Mouse (Mus musculus) gastrocnemius, postnatal 36 days (tissue): ENCODE data around the gene Cox6a2. TPM values are rescaled to one million over a fixed set of nuclear protein-coding genes. Genes with fewer than 3 reads are reported as not detected.

ENCODE experiments used
- DNase-seq, 2 experiments: peaks; one replicate each; pipeline ENCODE4 v3.0.0; 2022
- intact Hi-C: fragments of 180-260 bp; cut with DNase I; formaldehyde crosslinking; loops from one replicate; pipeline ENCODE4 v1.15.1; 2025
- long read RNA-seq, 2 experiments: library from polyadenylated mRNA; stranded (forward); transcript quantifications; one replicate each; pipeline ENCODE4 v2.0.0; 2021
- total RNA-seq, 2 experiments: library from RNA; stranded (reverse); gene quantifications; 2 replicates each; pipeline ENCODE4 v1.2.3; 2021

Cox6a2 gene
- total RNA-seq = 1,000 to 10,000 TPM; 1,297 to 1,662 TPM
- long read RNA-seq, experiment 1, transcript Cox6a2-201 (3 exons, 680 nt) = major isoform, 3,620 of 5,592 reads
- long read RNA-seq, experiment 1, partial matches to known transcripts = 1,963 of 5,592 reads
- long read RNA-seq, experiment 1, other reads (novel, unspliced or antisense) = 9 of 5,592 reads
- long read RNA-seq, experiment 2, transcript Cox6a2-201 (3 exons, 680 nt) = major isoform, 4,802 of 8,068 reads
- long read RNA-seq, experiment 2, partial matches to known transcripts = 3,251 of 8,068 reads
- long read RNA-seq, experiment 2, other reads (novel, unspliced or antisense) = 15 of 8,068 reads

DNA sequence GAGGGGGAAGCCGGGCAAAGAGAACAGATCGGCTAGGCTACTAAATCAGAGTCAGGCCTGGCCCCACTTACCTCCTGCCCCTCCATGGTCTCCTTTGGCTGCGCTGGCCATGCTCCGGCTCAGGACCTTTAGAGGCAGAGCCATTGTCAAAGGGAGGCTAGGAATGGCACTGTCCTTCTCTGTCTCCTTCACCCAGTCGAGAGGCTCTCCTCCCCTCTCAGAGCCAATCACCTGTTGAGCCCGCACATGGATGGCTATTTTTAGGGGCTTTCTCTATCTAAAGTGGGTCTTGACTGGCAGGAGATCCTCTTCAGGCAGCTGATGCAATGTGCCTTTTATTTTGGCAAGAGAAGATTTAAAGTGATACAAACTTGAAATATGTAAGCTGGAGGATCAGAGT is at the start of gene Cox6a2:
Cox6a2 (minus strand) TSS at position 236 of the 400 bp plus-strand sequence.
- intact Hi-C loops = loop anchor here (5.0 kb wide), 1 partner anchor 199 kb away; no protein-coding TSS in a partner anchor
- DNase-seq = peak; percentile 21 to 22

DNA sequence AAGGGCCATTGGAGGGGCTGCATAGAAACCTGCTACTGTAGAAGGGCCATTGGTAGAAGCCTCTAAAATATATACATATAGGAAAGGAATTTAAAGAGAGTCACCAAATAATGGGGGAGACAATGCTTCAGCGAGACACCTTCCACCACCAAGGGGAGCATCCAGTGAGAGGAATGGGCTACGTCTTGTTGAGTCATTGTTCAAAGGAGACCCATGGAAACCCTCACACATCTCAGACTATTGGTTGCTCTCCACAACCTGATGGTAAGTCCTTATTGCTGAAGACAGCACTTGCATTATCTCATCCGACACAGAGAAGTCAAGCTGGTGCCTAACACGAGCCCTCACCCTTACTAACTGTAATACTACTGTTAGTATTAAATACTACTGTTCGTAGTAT is 49.6 kb upstream of the Cox6a2 start:
- intact Hi-C loops = no loop called here
- no peak for DNase-seq

DNA sequence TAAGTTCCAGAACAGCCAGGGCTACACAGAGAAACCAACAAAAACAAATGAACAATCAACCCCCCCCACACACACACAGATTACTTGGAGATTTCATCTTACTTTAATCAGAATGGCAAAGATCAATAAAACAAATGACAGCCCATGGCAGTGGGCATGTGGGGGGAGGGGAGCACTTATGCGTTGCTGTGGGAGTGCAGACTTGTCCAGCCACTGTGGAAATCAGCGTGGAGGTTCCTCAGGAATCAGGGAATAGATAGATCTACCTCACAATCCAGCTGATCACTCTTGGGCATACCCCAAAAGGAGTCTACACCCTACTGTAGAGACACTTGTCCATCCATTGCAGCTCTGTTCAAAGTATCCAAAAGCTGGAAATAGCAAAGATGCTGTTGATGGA is 48.8 kb upstream of the Cox6a2 start:
- DNase-seq = no peak
- intact Hi-C loops = no loop called here

DNA sequence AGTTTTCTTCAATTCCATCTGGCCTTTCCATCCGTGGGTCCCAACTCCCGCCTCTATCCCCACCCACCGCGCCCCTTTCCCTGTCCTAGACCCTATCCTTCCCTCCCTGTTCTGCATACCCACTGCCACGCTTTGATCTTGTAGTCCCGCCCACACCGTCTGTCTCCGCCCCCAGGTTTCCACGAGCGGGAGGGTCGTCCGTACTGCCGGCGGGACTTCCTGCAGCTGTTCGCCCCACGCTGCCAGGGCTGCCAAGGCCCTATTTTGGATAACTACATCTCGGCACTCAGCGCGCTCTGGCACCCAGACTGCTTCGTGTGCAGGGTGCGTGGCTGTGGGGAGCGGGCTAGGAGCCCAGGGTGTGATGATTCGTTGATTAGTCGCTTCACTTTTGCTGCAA is 46.4 kb upstream of the Cox6a2 start:
- DNase-seq = no peak
- intact Hi-C loops = no loop called here

DNA sequence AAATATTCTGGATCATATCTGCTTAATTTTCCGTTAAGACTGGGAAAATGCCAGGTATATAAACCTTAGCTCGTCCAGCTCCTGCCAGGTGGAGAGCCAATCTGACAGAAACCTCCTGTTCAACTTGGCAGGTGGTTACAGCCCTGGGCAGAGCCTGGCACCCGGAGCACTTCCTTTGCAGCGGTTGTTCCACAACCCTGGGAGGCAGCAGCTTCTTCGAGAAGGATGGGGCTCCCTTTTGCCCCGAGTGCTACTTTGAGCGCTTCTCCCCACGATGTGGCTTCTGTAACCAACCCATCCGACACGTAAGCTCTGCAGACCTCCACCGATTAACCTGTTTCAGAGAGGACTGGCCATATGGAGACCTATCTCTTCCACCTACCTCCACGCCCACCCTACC is 45.8 kb upstream of the Cox6a2 start:
- no peak for DNase-seq
- intact Hi-C loops = no loop called here

DNA sequence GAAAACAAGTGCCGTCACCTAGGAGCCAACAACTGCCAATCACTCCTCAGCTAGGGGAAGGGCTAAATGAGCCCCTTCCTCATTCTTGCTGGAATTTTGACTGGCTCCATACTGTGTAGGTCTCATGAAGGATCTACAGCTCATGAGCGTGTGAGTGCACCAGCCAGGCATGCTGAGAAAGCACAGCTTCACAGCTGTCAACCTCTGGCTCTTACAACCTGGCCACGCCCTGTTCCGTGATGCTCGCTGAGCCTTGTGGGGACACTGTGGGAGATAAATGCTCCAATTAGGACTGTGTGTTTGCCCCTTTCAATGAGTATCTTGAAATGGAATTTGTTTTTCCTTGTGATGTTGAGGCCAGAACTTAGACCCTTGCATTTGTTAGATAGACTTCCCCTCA is 43.8 kb upstream of the Cox6a2 start:
- DNase-seq = no peak
- intact Hi-C loops = loop anchor here (5.0 to 10.0 kb wide), 2 partner anchors 47 to 455 kb away; partner anchors contain the start of gene BC017158

DNA sequence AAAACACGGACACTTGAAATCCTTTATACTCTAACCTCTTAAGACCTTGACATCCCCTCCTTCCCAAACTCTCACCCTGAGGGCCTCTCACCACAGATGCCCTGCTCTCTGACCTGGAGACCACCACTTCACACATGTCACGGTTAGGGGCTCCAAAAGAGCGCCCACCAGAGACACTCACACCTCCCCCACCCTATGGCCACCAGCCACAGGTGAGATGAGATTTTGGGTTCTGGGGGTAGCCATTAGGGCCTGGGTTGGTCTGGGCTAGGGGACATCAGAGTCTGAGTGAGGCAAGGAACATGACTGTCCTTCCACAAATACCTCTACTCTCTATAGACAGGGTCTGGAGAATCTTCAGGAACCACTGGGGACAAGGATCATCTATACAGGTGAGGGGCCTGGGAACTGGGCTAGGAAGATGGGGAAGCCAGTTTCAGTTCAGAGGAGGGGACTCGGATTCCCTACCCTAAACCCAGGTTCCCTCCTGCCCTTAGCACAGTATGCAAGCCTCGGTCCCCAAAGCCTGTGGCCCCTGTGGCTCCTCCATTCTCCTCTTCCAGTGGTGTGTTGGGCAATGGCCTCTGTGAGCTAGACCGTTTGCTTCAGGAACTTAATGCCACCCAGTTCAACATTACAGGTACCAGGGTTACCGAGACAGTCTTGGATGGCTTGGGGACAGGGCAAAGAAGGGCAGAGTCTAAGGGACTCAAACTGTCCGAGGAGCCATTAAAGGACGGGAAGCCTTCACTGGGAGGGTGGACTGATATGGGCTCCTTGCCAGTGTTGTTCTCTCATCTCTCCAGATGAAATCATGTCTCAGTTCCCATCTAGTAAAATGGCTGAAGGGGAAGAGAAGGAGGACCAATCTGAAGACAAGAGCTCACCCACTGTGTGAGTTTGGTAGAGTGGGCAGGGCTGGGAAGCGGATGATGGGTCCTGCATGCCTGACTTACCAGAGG is 42.2 kb upstream of the Cox6a2 start:
- DNase-seq = no peak
- intact Hi-C loops = loop anchor here (5.0 to 10.0 kb wide), 2 partner anchors 49 to 456 kb away; partner anchors contain the start of gene BC017158

DNA sequence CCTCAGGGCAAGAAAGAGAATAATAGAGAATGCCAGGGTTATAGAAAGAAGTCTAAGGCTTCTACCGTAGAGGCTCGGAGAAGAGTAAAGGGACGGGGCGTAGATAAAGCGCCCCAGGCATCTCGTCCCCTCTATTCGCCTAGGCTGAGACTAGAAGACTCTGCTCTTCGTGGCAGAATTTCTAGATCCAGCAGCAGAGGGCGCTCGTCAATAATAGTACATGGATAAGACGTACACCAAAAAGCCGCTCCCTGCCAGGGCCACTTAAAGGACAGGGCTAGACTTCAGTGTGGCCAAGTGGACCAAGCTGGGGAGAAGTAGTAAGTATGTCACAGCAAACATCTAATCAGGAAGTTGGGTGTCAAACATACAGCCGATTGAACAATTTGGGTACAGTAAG is 41.3 kb upstream of the Cox6a2 start:
- intact Hi-C loops = loop anchor here (5.0 to 10.0 kb wide), 2 partner anchors 50 to 457 kb away; partner anchors contain the start of gene BC017158

DNA sequence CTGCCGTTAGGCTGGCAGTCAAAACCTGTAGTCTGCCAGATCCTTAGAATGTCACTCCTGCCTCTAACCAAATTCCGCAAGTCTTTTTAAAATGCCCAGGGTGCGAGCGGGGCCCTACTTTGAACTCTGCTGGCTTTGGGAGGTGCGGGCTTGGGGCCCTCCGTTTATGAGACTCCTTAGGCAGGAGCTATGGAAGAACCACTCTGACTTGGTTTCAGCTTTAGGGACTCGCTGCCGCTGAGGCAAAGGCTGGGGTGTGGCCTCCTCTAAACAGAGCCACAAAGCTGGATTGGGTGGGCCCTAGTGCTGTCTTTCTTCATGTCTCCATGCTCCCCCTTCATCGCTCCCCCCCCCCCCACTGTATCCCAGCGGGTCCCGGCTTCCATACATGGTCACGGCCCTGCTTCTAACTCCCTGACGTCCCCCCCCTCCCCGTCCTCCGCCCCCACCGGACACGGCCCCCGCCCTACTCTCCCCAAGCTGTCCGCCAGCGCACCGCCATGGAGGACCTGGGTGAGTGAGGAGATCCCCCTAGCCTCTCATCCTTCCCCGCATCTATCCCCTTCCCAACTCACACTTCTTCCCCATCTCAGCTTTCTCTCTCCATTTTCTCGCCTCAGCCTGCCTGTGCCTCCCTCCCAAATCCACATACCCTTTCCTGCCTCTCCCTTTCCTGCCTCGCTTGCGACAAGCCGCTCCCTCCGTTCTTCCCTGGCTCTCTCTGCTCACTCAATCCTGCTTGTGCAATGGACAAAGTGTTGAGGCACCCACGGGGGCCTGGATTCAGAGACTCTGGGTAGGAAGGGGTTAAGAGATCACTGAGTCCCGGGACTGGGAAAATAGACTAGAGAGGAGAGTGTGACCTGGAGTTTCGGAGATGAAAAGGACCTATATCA is 40.6 kb upstream of the Cox6a2 start, which contains the start of gene Tgfb1i1:
Tgfb1i1 (plus strand) TSS at position 317 of the 896 bp plus-strand sequence.
- DNase-seq = peak; percentile 46 to 57
- intact Hi-C loops = loop anchor here (1.0 to 10.0 kb wide), 3 partner anchors 51 to 458 kb away; partner anchors contain the start of gene BC017158

More for the DNA sequence above, 41.3 kb upstream of the Cox6a2 start:
- DNase-seq = peak; percentile 74 to 87

DNA sequence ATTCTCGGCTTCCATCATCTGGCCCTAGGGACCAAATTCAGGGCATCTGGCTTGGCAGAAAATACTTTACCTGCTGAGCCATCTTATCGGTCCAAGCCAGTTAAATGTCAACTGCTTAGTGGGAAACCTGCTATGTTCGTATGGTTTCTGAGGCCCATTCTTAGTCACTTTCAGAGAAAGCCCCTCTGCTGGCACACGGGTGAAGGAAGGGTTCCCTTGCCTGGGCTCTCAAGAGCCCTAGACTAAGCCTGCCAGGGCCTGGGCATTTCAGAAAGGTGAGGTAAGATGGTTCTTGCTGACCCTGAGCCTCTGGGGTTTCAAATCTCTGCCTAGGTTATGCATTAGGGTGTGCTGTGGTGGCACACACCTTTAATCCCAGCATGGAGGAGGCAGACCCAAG is 39.4 kb upstream of the Cox6a2 start:
- no peak for DNase-seq
- intact Hi-C loops = loop anchor here (5.0 to 10.0 kb wide), 2 partner anchors 52 to 459 kb away; partner anchors contain the start of gene BC017158

DNA sequence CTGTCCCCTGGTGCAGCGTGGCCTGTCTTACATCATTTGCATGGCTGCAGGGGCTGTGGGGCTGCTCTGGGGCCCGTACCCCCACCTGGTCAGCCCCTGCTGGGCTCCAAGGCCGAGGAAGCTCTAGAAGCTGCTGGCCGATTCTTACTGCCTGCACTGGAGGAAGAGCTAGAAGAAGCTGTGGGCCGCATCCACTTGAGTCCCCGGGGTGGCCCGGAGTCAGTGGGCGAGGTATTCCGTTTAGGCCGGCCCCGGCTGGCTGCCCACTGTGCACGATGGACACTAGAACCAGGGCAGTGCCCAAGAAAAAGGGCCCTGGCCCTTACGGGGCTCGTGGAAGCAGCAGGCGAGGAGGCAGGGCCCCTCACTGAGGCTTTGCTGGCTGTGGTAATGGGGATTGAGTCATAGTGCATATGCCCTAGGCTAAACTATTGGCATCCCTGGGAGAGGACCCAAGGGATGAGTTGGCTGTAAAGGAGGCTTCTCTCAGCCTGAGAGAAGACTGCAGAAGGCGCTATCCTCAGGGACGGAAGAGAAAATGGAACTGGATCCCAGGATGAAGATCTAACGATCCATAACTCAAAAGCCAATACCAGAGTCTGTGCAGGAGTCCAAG is 38.3 kb upstream of the Cox6a2 start:
- no peak for DNase-seq
- intact Hi-C loops = loop anchor here (5.0 to 10.0 kb wide), 2 partner anchors 53 to 460 kb away; partner anchors contain the start of gene BC017158

DNA sequence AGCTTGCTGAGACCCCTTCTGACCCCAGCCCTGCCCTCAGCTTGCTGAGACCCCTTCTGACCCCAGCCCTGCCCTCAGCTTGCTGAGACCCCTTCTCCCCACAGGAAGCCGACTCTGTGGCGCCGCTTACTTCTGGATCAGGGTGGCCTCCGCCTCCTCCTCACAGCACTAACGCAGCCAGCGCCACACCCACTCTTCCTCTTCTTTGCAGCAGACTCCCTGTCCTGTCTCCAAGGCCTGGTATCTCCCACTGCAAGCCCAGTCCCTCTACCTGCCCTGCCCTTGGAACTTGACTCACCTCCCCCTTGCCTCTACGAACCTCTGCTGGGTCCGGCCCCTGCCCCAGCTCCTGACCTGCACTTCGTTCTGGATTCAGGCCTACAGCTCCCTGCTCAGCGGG is 37.7 kb upstream of the Cox6a2 start:
- intact Hi-C loops = loop anchor here (10.0 kb wide), 1 partner anchor 461 kb away; no protein-coding TSS in a partner anchor
- DNase-seq = no peak

DNA sequence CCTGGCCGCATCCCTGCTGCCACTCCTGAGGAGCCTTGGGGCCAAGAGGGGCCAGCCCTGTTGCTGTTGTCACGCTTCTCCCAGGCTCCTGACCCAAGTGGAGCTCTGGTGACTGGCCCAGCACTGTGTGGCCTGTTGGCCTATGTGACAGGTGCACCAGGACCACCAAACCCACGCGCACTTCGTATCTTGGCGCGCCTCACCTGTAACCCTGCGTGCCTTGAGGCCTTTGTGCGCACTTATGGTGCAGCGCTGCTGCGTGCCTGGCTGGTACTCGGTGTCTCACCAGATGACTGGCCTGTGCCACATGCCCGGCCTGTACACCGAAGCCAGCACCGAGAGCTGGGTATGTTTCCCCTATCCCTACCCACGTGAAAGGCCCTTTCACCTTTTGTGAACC is 36.1 kb upstream of the Cox6a2 start:
- no peak for DNase-seq
- intact Hi-C loops = loop anchor here (10.0 kb wide), 1 partner anchor 462 kb away; no protein-coding TSS in a partner anchor

DNA sequence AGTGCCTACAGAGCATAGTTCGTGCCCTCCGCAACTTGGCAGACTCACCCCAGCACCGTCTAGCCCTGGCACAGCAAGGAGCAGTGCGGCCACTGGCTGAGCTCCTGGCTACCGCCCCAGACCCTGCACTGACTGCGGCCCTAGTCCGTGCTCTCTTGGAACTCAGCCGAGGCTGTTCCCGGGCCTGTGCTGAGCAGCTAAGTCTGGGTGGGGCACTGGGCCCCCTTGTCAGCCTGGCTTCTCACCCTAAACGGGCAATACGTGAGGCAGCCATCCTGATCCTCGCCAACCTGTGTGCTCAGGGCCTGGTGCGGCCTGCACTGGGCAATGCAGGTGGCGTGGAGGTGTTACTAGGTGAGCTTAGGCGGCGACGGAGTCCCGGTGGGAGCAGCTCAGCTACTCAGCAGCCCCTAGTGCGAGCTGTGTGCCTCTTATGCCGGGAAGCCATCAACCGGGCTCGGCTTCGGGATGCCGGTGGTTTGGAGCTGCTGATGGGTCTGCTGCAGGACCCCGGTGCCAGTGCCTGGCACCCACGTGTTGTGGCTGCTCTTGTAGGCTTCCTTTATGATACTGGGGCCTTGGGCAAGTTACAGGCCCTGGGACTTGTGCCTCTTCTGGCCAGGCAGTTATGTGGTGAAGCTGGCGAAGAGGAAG is 34.1 kb upstream of the Cox6a2 start:
- intact Hi-C loops = loop anchor here (10.0 kb wide), 1 partner anchor 465 kb away; no protein-coding TSS in a partner anchor
- no peak for DNase-seq

DNA sequence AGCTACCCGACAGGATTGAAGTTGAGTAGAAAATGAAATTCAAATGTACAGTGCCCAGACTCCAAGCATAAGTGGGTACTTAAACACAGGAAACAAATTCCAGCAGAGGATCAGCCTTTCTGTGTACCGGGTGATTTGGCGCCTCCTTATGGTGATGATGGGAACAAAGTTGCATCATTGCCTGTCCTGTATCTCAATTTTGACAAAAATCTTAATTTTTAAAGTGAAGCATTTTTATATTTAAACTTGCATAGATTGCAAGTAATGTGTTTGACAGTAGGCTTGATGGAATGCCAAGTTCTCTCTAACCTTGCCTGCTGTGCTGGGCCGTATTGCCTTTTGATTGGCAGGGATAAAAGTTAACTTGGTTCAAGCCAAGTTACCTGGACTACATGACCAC is 32.8 kb upstream of the Cox6a2 start:
- intact Hi-C loops = no loop called here
- DNase-seq = no peak

DNA sequence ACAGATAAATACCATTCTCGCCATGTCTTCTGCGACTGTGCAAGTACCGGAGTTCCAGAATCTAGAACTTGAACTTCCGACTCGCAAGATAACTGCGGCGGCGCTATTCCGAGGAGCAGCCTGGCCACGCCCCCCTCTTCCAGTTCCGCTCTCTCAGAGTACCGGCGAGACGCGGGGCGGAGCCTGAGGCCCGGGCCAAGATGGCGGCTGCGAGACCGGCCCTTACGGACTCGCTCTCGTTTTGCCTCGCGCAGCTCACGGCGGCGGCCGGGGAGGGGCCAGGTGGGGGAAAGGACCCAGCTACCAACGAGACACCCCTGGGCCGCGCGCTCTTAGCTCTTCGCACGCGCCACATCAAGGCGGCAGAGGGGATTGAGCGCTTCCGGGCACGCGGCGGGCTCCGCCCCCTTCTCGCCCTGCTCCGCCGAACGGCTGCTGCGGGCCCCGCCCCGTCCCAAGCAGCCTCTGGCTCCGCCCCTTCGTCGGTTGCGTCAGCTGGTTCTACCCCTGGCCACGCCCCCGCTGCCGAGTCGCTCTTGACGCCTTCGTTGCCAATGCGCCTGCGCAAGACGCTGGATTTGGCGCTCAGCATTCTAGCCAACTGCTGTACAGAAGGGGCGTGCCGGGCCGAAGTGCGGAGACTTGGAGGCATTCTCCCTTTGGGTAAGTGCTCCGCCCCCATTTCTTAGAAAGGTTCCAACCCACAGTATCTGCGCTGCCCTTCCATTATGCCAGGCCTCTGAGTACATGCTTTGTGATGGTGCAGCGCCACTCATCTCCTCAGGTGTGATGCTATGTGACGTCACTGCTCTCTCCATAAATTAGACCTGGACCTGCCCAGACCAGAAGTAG is 32.0 kb upstream of the Cox6a2 start, which contains the start of gene 9130023H24Rik:
9130023H24Rik (minus strand) TSS at position 105 of the 852 bp plus-strand sequence.
- intact Hi-C loops = no loop called here
- peak; percentile 99 for DNase-seq

DNA sequence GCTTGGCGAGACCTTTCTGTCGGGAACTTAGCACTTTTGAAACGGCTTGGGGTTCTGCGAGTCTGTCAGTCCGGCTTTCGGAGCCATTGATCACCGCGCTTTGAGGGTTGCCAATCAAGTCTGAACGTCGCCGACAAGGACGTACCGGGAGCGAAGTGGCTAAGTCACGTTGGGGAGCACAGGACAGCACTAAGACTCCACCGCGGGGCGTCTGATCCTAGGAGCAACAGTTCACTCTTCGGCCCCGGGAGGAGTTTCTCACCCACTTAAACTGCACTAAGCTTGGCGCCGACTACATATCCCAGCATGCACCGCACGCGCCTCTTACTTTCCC is 31.4 kb upstream of the Cox6a2 start:
- intact Hi-C loops = no loop called here
- DNase-seq = no peak
